Mouse (Mus musculus) hindbrain, embryonic 11.5 days (tissue): ENCODE measurements around the gene Dync1h1. TPM values are rescaled to one million over a fixed set of nuclear protein-coding genes. Genes with fewer than 3 reads are reported as not detected.
"Not testable (repeated sequence)": the region's sequence is repeated elsewhere in the genome, so short reads cannot be mapped to it uniquely, and the experiment has no call there.

Experiments used
- ATAC-seq: fragments of 200-750 bp; cut with Nextera tagmentation; 2 replicates; pipeline ENCODE4 v1.8.0; 2017; ENCODE audit warnings: mild to moderate bottlenecking, moderate TSS enrichment, moderate library complexity; ENCODE audit not compliant: low FRiP score
- DNase-seq: peaks from one replicate; pipeline ENCODE4 v3.0.0-alpha.2; 2015; ENCODE audit warnings: low spot score
- H3K27ac ChIP-seq: fragments of 300-500 bp; sonication (generic); 2 replicates; pipeline ENCODE4 v1.5.1; 2014; ENCODE audit warnings: mild to moderate bottlenecking, low read depth, low read length
- H3K27me3 ChIP-seq: fragments of 300-500 bp; sonication (generic); 2 replicates; pipeline ENCODE4 v1.6.1; 2014; ENCODE audit warnings: mild to moderate bottlenecking, low read length, moderate library complexity, mixed read lengths; ENCODE audit not compliant: control insufficient read depth, insufficient read depth
- H3K36me3 ChIP-seq: fragments of 300-500 bp; sonication (generic); 2 replicates; pipeline ENCODE4 v1.6.1; 2014; ENCODE audit warnings: mild to moderate bottlenecking, low read length, moderate library complexity, mixed read lengths; ENCODE audit not compliant: control insufficient read depth, insufficient read depth
- H3K4me1 ChIP-seq: fragments of 300-500 bp; sonication (generic); replicated peaks from 2 replicates; pipeline ENCODE4 v1.6.1; 2014; ENCODE audit warnings: low read length, mixed read lengths; ENCODE audit not compliant: control insufficient read depth, insufficient read depth
- H3K4me2 ChIP-seq: fragments of 300-500 bp; sonication (generic); replicated peaks from 2 replicates; pipeline ENCODE4 v1.6.1; 2014; ENCODE audit warnings: mild to moderate bottlenecking, low read depth, low read length
- H3K4me3 ChIP-seq: fragments of 300-500 bp; sonication (generic); 2 replicates; pipeline ENCODE4 v1.5.1; 2014; ENCODE audit warnings: low read depth, low read length
- H3K9ac ChIP-seq: fragments of 300-500 bp; sonication (generic); 2 replicates; pipeline ENCODE4 v1.6.1; 2014; ENCODE audit warnings: low read depth, low read length
- H3K9me3 ChIP-seq: fragments of 300-500 bp; sonication (generic); 2 replicates; pipeline ENCODE4 v1.6.1; 2016; ENCODE audit warnings: low read length; ENCODE audit not compliant: control insufficient read depth
- WGBS: fragments of 180-500 bp; shearing (Covaris S2); extraction: QIAGEN DNeasy Blood & Tissue Kit; methylation state at CpG from one replicate; pipeline ENCODE4 v1.1.7; 2014; 5-methylcytosine and 5-hydroxymethylcytosine counted together
- polyA plus RNA-seq: library from polyadenylated mRNA; unstranded; fragments of >200 nt; fragmentation: Nextera tagmentation; extraction: Ambion mirVana; gene quantifications from 2 replicates; pipeline ENCODE4 v1.2.1, GENCODE M21; 2014

Gene Dync1h1
- polyA plus RNA-seq, 1 experiment from 2014 or later, result 93.0 TPM

DNA sequence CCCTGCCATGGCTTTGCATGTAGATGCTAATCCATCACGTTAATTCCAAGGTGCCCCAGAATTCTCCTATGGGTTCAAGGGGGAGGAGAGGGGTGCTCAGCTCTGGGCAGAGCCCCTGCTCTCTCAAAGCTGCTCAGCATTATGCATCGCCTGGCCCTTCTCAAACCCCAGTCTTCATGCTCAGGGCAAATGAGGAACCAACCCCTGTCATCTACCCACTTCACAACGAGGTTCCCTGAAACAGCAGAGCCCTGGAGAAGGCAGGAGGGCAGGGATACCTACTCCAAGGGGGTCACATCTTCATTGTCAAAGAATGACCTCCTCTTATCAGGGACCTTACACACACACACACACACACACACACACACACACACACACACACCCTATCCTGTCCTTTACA is 80.6 kb downstream of the Dync1h1 start:
- no peaks in the 10 kb centered on the region for H3K36me3 ChIP-seq
- ATAC-seq, result no peak

DNA sequence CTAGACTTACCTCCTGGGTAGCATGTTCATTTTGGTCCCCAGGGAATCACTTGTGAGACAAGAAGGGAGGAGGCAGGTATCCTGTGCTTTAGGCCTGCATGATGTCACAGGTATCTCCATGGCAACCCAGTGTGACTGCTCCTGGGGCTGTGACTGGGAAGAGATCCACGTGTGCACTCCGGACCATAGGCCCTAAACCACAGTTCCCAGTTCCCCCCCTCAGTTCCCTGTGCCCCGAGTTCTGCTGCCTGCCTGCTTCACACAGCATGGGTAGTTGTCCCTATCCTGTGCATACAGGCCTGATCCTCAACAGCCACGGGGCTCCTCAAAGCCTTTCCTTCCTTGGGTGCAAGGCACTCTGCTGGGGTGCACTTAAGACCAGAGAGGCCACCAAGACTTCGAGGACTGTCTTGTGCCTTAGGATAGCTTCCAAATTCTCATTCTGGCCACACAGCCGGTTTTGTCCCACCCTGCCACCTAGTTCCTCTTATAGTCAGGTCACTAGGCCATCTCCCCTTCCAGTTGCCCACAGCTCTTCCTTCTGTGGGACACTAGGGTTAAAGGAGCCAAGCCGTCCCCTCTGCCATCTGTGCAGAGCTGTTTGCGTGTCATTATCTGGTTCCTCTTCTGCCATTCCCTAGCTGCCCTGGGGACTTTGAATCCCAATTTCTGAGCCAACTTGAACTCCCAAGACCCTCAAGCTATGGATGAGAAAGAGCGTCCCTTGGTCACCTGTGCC is 81.5 kb downstream of the Dync1h1 start, which contains the start of gene 1700001K19Rik:
1700001K19Rik (minus strand) TSS at position 59 of the 739 bp plus-strand sequence.
- no peaks in the 10 kb centered on the region for H3K27me3 ChIP-seq
- no peak for ATAC-seq
- no peak for DNase-seq
- no peak within 1 kb of the TSS for H3K27ac ChIP-seq
- no peak within 1 kb of the TSS for H3K4me2 ChIP-seq
- H3K9ac ChIP-seq, result no peak within 1 kb of the TSS
- no peaks in the 10 kb centered on the region for H3K9me3 ChIP-seq
- H3K36me3 ChIP-seq, result 0 out of 2 replicates have a peak, but pooled peaks cover under 1% of the 10 kb centered on the region
- no peaks in the 10 kb centered on the region for H3K4me1 ChIP-seq
- WGBS, result 73% methylated on average over 9 of the region's 9 CpGs
- no peak within 1 kb of the TSS for H3K4me3 ChIP-seq

More for the DNA sequence above, 80.6 kb downstream of the Dync1h1 start:
- Histone ChIP-seq H3K4me1 (no peaks in the 10 kb centered on the region), H3K27me3 (no peaks in the 10 kb centered on the region), H3K4me3 (no peak overlapping the region), H3K9ac (no peak overlapping the region), H3K27ac (no peak overlapping the region), H3K9me3 (no peaks in the 10 kb centered on the region), H3K4me2 (no peak overlapping the region)
- 69% methylated on average over 3 of the region's 3 CpGs for WGBS
- no peak for DNase-seq

GRCm38 (mm10) chr12:110683580-110683979 is 82.3 kb downstream of the Dync1h1 start:
- H3K36me3 ChIP-seq, result peaks cover 4% of the 10 kb centered on the region; the same call in 1 of the 2 replicates
- H3K9ac ChIP-seq, result no peak overlapping the region
- no peak overlapping the region for H3K4me2 ChIP-seq
- ATAC-seq (no peak), DNase-seq (no peak)
- H3K27me3 ChIP-seq, result no peaks in the 10 kb centered on the region
- WGBS, result no CpG with 5 or more reads among the region's 1 CpGs
- no peaks in the 10 kb centered on the region for H3K9me3 ChIP-seq
- no peak overlapping the region for H3K27ac ChIP-seq
- H3K4me3 ChIP-seq, result no peak overlapping the region
- no peaks in the 10 kb centered on the region for H3K4me1 ChIP-seq

GRCm38 (mm10) chr12:110687894-110688734 is 86.9 kb downstream of the Dync1h1 start:
- no peak for ATAC-seq
- WGBS, result 86% methylated on average over 12 of the region's 12 CpGs
- peaks cover 7% of the 10 kb centered on the region; the same call in 1 of the 2 replicates for H3K36me3 ChIP-seq

GRCm38 (mm10) chr12:110688921-110689320 is 87.7 kb downstream of the Dync1h1 start:
- DNase-seq, H3K36me3 ChIP-seq, H3K9me3 ChIP-seq, H3K4me3 ChIP-seq, H3K4me1 ChIP-seq, ATAC-seq, H3K27ac ChIP-seq, H3K4me2 ChIP-seq, H3K9ac ChIP-seq, H3K27me3 ChIP-seq: not testable (repeated sequence)
- WGBS, result 92% methylated on average over 3 of the region's 3 CpGs

More at GRCm38 (mm10) chr12:110687894-110688734, 86.9 kb downstream of the Dync1h1 start:
- no peaks in the 10 kb centered on the region for H3K4me1 ChIP-seq
- H3K9ac ChIP-seq, result no peak overlapping the region
- H3K4me3 ChIP-seq, result no peak overlapping the region
- H3K9me3 ChIP-seq, result no peaks in the 10 kb centered on the region
- H3K4me2 ChIP-seq, result no peak overlapping the region
- H3K27me3 ChIP-seq, result no peaks in the 10 kb centered on the region
- DNase-seq, result no peak
- H3K27ac ChIP-seq, result no peak overlapping the region; the same call in 1 of the 2 replicates

- H3K4me3 ChIP-seq, result no peak overlapping the region
- H3K4me1 ChIP-seq, result peaks cover 3% of the 10 kb centered on the region; the same call in 1 of the 2 replicates
- H3K36me3 ChIP-seq, result peaks cover 7% of the 10 kb centered on the region; the same call in 1 of the 2 replicates
- 88% methylated on average over 6 of the region's 6 CpGs for WGBS
- no peak overlapping the region for H3K9ac ChIP-seq
- no peaks in the 10 kb centered on the region for H3K9me3 ChIP-seq
- ATAC-seq (no peak), DNase-seq (no peak)
- no peak overlapping the region for H3K4me2 ChIP-seq
- no peak overlapping the region for H3K27ac ChIP-seq
- no peaks in the 10 kb centered on the region for H3K27me3 ChIP-seq
Observed at GRCm38 (mm10) chr12:110689919-110690643, 88.8 kb downstream of the Dync1h1 start.

DNA sequence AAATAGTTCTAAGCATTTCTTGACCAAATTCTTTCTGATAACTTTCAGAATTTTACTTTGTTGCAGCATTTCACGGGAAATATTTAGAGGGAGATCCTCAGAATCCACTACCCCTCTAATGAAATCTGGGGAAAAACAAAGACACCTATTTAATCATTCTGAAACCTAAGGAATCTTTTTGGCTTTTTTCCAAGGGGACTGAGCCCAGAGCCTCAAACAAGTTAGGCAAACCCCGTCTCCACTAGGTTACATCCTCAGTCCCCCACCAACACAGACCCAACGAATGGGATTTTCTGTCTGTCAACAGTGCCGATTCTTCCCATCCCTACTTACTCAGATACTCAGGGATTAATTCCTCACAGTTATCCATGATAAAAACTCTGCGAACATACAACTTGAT is 92.1 kb downstream of the Dync1h1 start:
- DNase-seq, H3K4me1 ChIP-seq, ATAC-seq, H3K9ac ChIP-seq, H3K27ac ChIP-seq, H3K4me2 ChIP-seq, H3K27me3 ChIP-seq, H3K36me3 ChIP-seq, H3K9me3 ChIP-seq, H3K4me3 ChIP-seq: not testable (repeated sequence)
- 89% methylated on average over 5 of the region's 5 CpGs for WGBS

- peak overlapping the region; percentile 96 for H3K9ac ChIP-seq
- WGBS, result under 1% methylated on average over 55 of the region's 55 CpGs
- no peaks in the 10 kb centered on the region for H3K27me3 ChIP-seq
- H3K36me3 ChIP-seq, result peaks cover 2% of the 10 kb centered on the region; the same call in 1 of the 2 replicates
- H3K4me2 ChIP-seq, result peak overlapping the region; percentile 71
- peak overlapping the region; percentile 98 for H3K4me3 ChIP-seq
- peak; percentile 77 for DNase-seq
- peak overlapping the region; percentile 92 for H3K27ac ChIP-seq
- ATAC-seq, result peak; percentile 69
- no peaks in the 10 kb centered on the region for H3K9me3 ChIP-seq
- H3K4me1 ChIP-seq, result peaks cover 3% of the 10 kb centered on the region; the same call in 1 of the 2 replicates
Observed at GRCm38 (mm10) chr12:110695676-110696171, 94.5 kb downstream of the Dync1h1 start.
